Mouse (Mus musculus) lung, adult 2 months (tissue): ENCODE data around the gene Zfp638. TPM values are rescaled to one million over a fixed set of nuclear protein-coding genes. Genes with fewer than 3 reads are reported as not detected.
"Not testable (repeated sequence)": the region's sequence is repeated elsewhere in the genome, so short reads cannot be mapped to it uniquely, and the experiment has no call there.

Experiments
- DNase-seq: peaks from one replicate; pipeline ENCODE4 v3.0.0; 2022
- H3K4me1 ChIP-seq: fragments of 200-500 bp; 2 replicates; pipeline ENCODE4 v1.6.1; 2011; ENCODE audit warnings: low read length; ENCODE audit not compliant: control insufficient read depth, insufficient read depth
- H3K4me3 ChIP-seq: fragments of 200-500 bp; replicated peaks from 2 replicates; pipeline ENCODE3; 2011; ENCODE audit warnings: low read depth, mild to moderate bottlenecking, control low read depth, low read length; ENCODE audit errors: extremely low read depth
- CTCF ChIP-seq: fragments of 200-500 bp; IDR thresholded peaks from 2 replicates; pipeline ENCODE4 v1.5.1; 2011; ENCODE audit warnings: mild to moderate bottlenecking, low read length, control low read depth; ENCODE audit not compliant: insufficient read depth
- POLR2A ChIP-seq: fragments of 200-500 bp; IDR thresholded peaks from 2 replicates; pipeline ENCODE4 v1.6.1; 2011; ENCODE audit warnings: low read depth, mild to moderate bottlenecking, control low read depth, low read length, borderline replicate concordance; ENCODE audit errors: extremely low read depth
- WGBS: fragments of 180-500 bp; shearing (Covaris S2); methylation state at CpG from one replicate; pipeline ENCODE4 v1.1.7; 2018; 5-methylcytosine and 5-hydroxymethylcytosine counted together
- polyA plus RNA-seq: library from polyadenylated mRNA; depleted of rRNA; stranded (reverse); fragments of >200 nt; gene quantifications from 2 replicates; pipeline ENCODE4 v1.2.3, GENCODE M21; 2012; rRNA removed

The Zfp638 gene
- polyA plus RNA-seq, 1 experiment, result 11.0 TPM

- WGBS, result 3% methylated on average over 28 of the region's 28 CpGs
- TF ChIP-seq POLR2A, result peak; percentile 50; the same call in 1 of the 2 replicates
- no peak for TF ChIP-seq CTCF
- H3K4me3 ChIP-seq, result peak overlapping the region; percentile 71
- no peaks in the 10 kb centered on the region for H3K4me1 ChIP-seq
- DNase-seq, result peak; percentile 48
Observed at GRCm38 (mm10) chr6:84018906-84019550, 152.1 kb downstream of the Zfp638 start.

- Histone ChIP-seq H3K4me3 (peak overlapping the region; percentile 71), H3K4me1 (no peaks in the 10 kb centered on the region)
- TF ChIP-seq CTCF, result no peak
- no peak for TF ChIP-seq POLR2A
- 37% methylated on average over 4 of the region's 4 CpGs for WGBS
- DNase-seq, result no peak
Observed at GRCm38 (mm10) chr6:84020002-84020401, 153.1 kb downstream of the Zfp638 start.

GRCm38 (mm10) chr6:84021990-84022389 is 155.1 kb downstream of the Zfp638 start:
- TF ChIP-seq CTCF, result no peak
- TF ChIP-seq POLR2A, result no peak
- no peak overlapping the region for H3K4me3 ChIP-seq
- no peaks in the 10 kb centered on the region for H3K4me1 ChIP-seq
- WGBS, result 82% methylated on average over 3 of the region's 3 CpGs
- DNase-seq, result no peak

- DNase-seq, result no peak
- WGBS, result 82% methylated on average over 3 of the region's 3 CpGs
- Histone ChIP-seq H3K4me3 (no peak overlapping the region), H3K4me1 (peaks cover 4% of the 10 kb centered on the region; the same call in 1 of the 2 replicates)
- TF ChIP-seq CTCF (no peak), POLR2A (no peak)
Observed at GRCm38 (mm10) chr6:84025636-84026035, 158.7 kb downstream of the Zfp638 start.

- DNase-seq, result no peak
- peaks cover 4% of the 10 kb centered on the region; the same call in 1 of the 2 replicates for H3K4me1 ChIP-seq
- no peak for TF ChIP-seq POLR2A
- TF ChIP-seq CTCF, result no peak
- no peak overlapping the region for H3K4me3 ChIP-seq
Observed at GRCm38 (mm10) chr6:84028791-84029190, 161.9 kb downstream of the Zfp638 start.

GRCm38 (mm10) chr6:84029775-84030174 is 162.9 kb downstream of the Zfp638 start:
- H3K4me3 ChIP-seq, result no peak overlapping the region
- peaks cover 4% of the 10 kb centered on the region; the same call in 1 of the 2 replicates for H3K4me1 ChIP-seq
- TF ChIP-seq POLR2A (no peak), CTCF (no peak)
- 88% methylated on average over 7 of the region's 7 CpGs for WGBS
- no peak for DNase-seq

GRCm38 (mm10) chr6:84032516-84032915 is 165.6 kb downstream of the Zfp638 start:
- DNase-seq, H3K4me3 ChIP-seq, H3K4me1 ChIP-seq: not testable (repeated sequence)
- WGBS, result 31% methylated on average over 5 of the region's 5 CpGs

Other genes starting within 250 kb of the Zfp638 start
- not detected in 2 replicates for gene Clec4f, start 210.9 kb upstream of the Zfp638 start, polyA plus RNA-seq
- 1.2 and 2.6 TPM in 2 replicates for gene Cd207, start 189.3 kb upstream of the Zfp638 start, polyA plus RNA-seq
- gene Vax2, start 155.8 kb upstream of the Zfp638 start, polyA plus RNA-seq, result not detected in 2 replicates
- gene Atp6v1b1, start 124.1 kb upstream of the Zfp638 start, polyA plus RNA-seq, result 6.1 and 7.7 TPM in 2 replicates
- gene Ankrd53, start 104.5 kb upstream of the Zfp638 start, polyA plus RNA-seq, result not detected in 2 replicates
- 88.6 and 101 TPM in 2 replicates for gene Tex261, start 91.3 kb upstream of the Zfp638 start, polyA plus RNA-seq
- 20.5 and 27.6 TPM in 2 replicates for gene Nagk, start 72.1 kb upstream of the Zfp638 start, polyA plus RNA-seq
- gene Paip2b, start 35.4 kb upstream of the Zfp638 start, polyA plus RNA-seq, result 10.0 and 12.3 TPM in 2 replicates
- gene Dysf, start 141.5 kb downstream of the Zfp638 start, polyA plus RNA-seq, result 14.4 and 21.9 TPM in 2 replicates